Mouse (Mus musculus): ENCODE measurements around the gene Pcp4. TPM values are rescaled to one million over a fixed set of nuclear protein-coding genes. Genes with fewer than 3 reads are reported as not detected.

Pcp4 gene
- polyA plus RNA-seq, 1 experiment, result 0.33 TPM

- no peak for TF ChIP-seq POLR2A (IDR thresholded peaks at IDR 0.05; ENCODE audit: low read depth, low read length)
- TF ChIP-seq CTCF (IDR thresholded peaks at IDR 0.05; ENCODE audit: extremely low read depth, insufficient read depth, insufficient read length, insufficient replicate concordance), result no peak
- no peak for DNase-seq (ENCODE audit: low read depth in 1 of 2, low spot score in 2 of 2)
- no peaks in the 10 kb centered on the region for H3K36me3 ChIP-seq (ENCODE audit: control insufficient read depth, insufficient read depth, low read length)
- no peak overlapping the region for H3K27ac ChIP-seq (ENCODE audit: insufficient read depth, low read length)
- H3K4me3 ChIP-seq (ENCODE audit: extremely low read depth, insufficient read depth, insufficient read length), result no peak overlapping the region
- WGBS, result 81% methylated on average over 4 of the region's 4 CpGs
- H3K27me3 ChIP-seq (ENCODE audit: control insufficient read depth, insufficient read depth, low read length), result no peaks in the 10 kb centered on the region
- H3K4me1 ChIP-seq (ENCODE audit: control insufficient read depth, insufficient read depth, insufficient read length), result peaks cover 11% of the 10 kb centered on the region; the same call in 1 of the 2 replicates
These were observed 63.6 kb downstream of the Pcp4 start for GRCm38 (mm10) chr16:96531029-96531428.

DNA sequence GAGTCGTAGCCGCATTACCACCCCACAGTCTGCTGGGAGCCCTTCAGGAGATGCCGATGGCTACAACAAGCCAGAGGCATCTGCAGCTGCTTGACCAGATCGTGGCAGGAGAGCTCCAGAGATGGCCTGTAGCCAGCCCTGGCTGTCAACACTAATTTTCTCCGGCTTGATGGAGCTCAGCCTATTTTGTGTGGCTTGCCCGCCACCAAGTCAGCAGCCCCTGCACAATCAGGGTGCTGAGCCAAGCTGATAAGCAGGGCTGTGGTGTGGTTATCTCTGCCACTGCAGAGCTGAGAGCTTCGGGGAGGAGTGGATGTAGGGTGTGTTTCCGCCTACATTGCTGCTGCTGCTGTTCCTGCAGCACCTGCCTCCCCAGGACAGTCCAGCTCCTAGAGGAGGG lies 66.3 kb downstream of the Pcp4 start:
- Histone ChIP-seq H3K4me3 (ENCODE audit: extremely low read depth, insufficient read depth, insufficient read length) (no peak overlapping the region), H3K27me3 (ENCODE audit: control insufficient read depth, insufficient read depth, low read length) (no peaks in the 10 kb centered on the region), H3K4me1 (ENCODE audit: control insufficient read depth, insufficient read depth, insufficient read length) (peaks cover 18% of the 10 kb centered on the region; the same call in 1 of the 2 replicates), H3K36me3 (ENCODE audit: control insufficient read depth, insufficient read depth, low read length) (no peaks in the 10 kb centered on the region), H3K27ac (ENCODE audit: insufficient read depth, low read length) (no peak overlapping the region)
- 55% methylated on average over 8 of the region's 8 CpGs for WGBS
- TF ChIP-seq CTCF (IDR thresholded peaks at IDR 0.05; ENCODE audit: extremely low read depth, insufficient read depth, insufficient read length, insufficient replicate concordance), result no peak
- TF ChIP-seq POLR2A (IDR thresholded peaks at IDR 0.05; ENCODE audit: low read depth, low read length), result no peak
- no peak for DNase-seq (ENCODE audit: low read depth in 1 of 2, low spot score in 2 of 2)

GRCm38 (mm10) chr16:96535271-96535670 lies 67.9 kb downstream of the Pcp4 start:
- H3K4me3 ChIP-seq (ENCODE audit: extremely low read depth, insufficient read depth, insufficient read length), result no peak overlapping the region
- no peak for TF ChIP-seq CTCF (IDR thresholded peaks at IDR 0.05; ENCODE audit: extremely low read depth, insufficient read depth, insufficient read length, insufficient replicate concordance)
- no peak for TF ChIP-seq POLR2A (IDR thresholded peaks at IDR 0.05; ENCODE audit: low read depth, low read length)
- H3K4me1 ChIP-seq (ENCODE audit: control insufficient read depth, insufficient read depth, insufficient read length), result peaks cover 29% of the 10 kb centered on the region
- no peaks in the 10 kb centered on the region for H3K27me3 ChIP-seq (ENCODE audit: control insufficient read depth, insufficient read depth, low read length)
- whole genome bisulfite sequencing, result 75% methylated on average over 4 of the region's 4 CpGs
- no peak for DNase-seq (ENCODE audit: low read depth in 1 of 2, low spot score in 2 of 2)
- H3K36me3 ChIP-seq (ENCODE audit: control insufficient read depth, insufficient read depth, low read length), result no peaks in the 10 kb centered on the region
- no peak overlapping the region for H3K27ac ChIP-seq (ENCODE audit: insufficient read depth, low read length)

DNA sequence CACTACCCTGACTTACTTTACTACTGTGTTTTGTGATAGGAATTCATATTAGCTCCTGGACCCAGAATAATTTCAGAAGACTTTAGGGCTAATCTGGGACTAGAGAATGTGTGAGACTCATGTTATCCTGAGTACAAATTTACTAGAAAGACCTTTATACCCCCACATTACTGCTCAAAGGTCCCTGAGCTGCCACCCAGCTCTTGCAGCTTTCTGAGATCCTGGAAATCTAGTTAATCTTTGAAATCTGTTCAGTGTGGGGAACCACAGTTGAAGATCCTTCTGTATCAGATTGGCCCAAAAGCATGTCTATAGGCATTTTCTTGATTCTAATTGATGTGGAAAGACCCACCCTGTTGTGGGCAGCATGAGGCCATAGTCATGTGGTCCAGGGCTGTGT lies 69.0 kb downstream of the Pcp4 start:
- no peak overlapping the region for H3K4me3 ChIP-seq (ENCODE audit: extremely low read depth, insufficient read depth, insufficient read length)
- H3K27ac ChIP-seq (ENCODE audit: insufficient read depth, low read length), result no peak overlapping the region
- H3K27me3 ChIP-seq (ENCODE audit: control insufficient read depth, insufficient read depth, low read length), result no peaks in the 10 kb centered on the region
- DNase-seq (ENCODE audit: low read depth in 1 of 2, low spot score in 2 of 2), result no peak
- H3K4me1 ChIP-seq (ENCODE audit: control insufficient read depth, insufficient read depth, insufficient read length), result peaks cover 36% of the 10 kb centered on the region
- TF ChIP-seq CTCF (IDR thresholded peaks at IDR 0.05; ENCODE audit: extremely low read depth, insufficient read depth, insufficient read length, insufficient replicate concordance) (no peak), POLR2A (IDR thresholded peaks at IDR 0.05; ENCODE audit: low read depth, low read length) (no peak)
- H3K36me3 ChIP-seq (ENCODE audit: control insufficient read depth, insufficient read depth, low read length), result no peaks in the 10 kb centered on the region

GRCm38 (mm10) chr16:96539091-96539490 lies 71.7 kb downstream of the Pcp4 start:
- Histone ChIP-seq H3K4me1 (ENCODE audit: control insufficient read depth, insufficient read depth, insufficient read length) (peaks cover 34% of the 10 kb centered on the region), H3K27ac (ENCODE audit: insufficient read depth, low read length) (no peak overlapping the region), H3K36me3 (ENCODE audit: control insufficient read depth, insufficient read depth, low read length) (no peaks in the 10 kb centered on the region), H3K4me3 (ENCODE audit: extremely low read depth, insufficient read depth, insufficient read length) (no peak overlapping the region), H3K27me3 (ENCODE audit: control insufficient read depth, insufficient read depth, low read length) (no peaks in the 10 kb centered on the region)
- TF ChIP-seq POLR2A (IDR thresholded peaks at IDR 0.05; ENCODE audit: low read depth, low read length) (no peak), CTCF (IDR thresholded peaks at IDR 0.05; ENCODE audit: extremely low read depth, insufficient read depth, insufficient read length, insufficient replicate concordance) (no peak)
- DNase-seq (ENCODE audit: low read depth in 1 of 2, low spot score in 2 of 2), result no peak
- 83% methylated on average over 4 of the region's 4 CpGs for WGBS

GRCm38 (mm10) chr16:96541056-96541455 lies 73.7 kb downstream of the Pcp4 start:
- no peak for TF ChIP-seq CTCF (IDR thresholded peaks at IDR 0.05; ENCODE audit: extremely low read depth, insufficient read depth, insufficient read length, insufficient replicate concordance)
- no peak for TF ChIP-seq POLR2A (IDR thresholded peaks at IDR 0.05; ENCODE audit: low read depth, low read length)
- Histone ChIP-seq H3K27me3 (ENCODE audit: control insufficient read depth, insufficient read depth, low read length) (no peaks in the 10 kb centered on the region), H3K4me1 (ENCODE audit: control insufficient read depth, insufficient read depth, insufficient read length) (peaks cover 34% of the 10 kb centered on the region), H3K4me3 (ENCODE audit: extremely low read depth, insufficient read depth, insufficient read length) (no peak overlapping the region), H3K36me3 (ENCODE audit: control insufficient read depth, insufficient read depth, low read length) (no peaks in the 10 kb centered on the region), H3K27ac (ENCODE audit: insufficient read depth, low read length) (peak overlapping the region; percentile 59; the same call in 1 of the 2 replicates)
- 10% methylated on average over 2 of the region's 2 CpGs for WGBS
- DNase-seq (ENCODE audit: low read depth in 1 of 2, low spot score in 2 of 2), result peak; percentile 72 to 83

GRCm38 (mm10) chr16:96552680-96553079 lies 85.3 kb downstream of the Pcp4 start:
- WGBS, result 81% methylated on average over 2 of the region's 2 CpGs
- H3K27me3 ChIP-seq (ENCODE audit: control insufficient read depth, insufficient read depth, low read length), result no peaks in the 10 kb centered on the region
- H3K4me1 ChIP-seq (ENCODE audit: control insufficient read depth, insufficient read depth, insufficient read length), result no peaks in the 10 kb centered on the region
- no peak overlapping the region for H3K4me3 ChIP-seq (ENCODE audit: extremely low read depth, insufficient read depth, insufficient read length)
- no peak for DNase-seq (ENCODE audit: low read depth in 1 of 2, low spot score in 2 of 2)
- no peak overlapping the region for H3K27ac ChIP-seq (ENCODE audit: insufficient read depth, low read length)
- TF ChIP-seq CTCF (IDR thresholded peaks at IDR 0.05; ENCODE audit: extremely low read depth, insufficient read depth, insufficient read length, insufficient replicate concordance) (no peak), POLR2A (IDR thresholded peaks at IDR 0.05; ENCODE audit: low read depth, low read length) (no peak)
- no peaks in the 10 kb centered on the region for H3K36me3 ChIP-seq (ENCODE audit: control insufficient read depth, insufficient read depth, low read length)

All from spleen, adult 2 months (tissue).